Mouse (Mus musculus) cerebral cortex, adult 2 months (tissue): ENCODE results near the gene Klb.

Experiments
- WGBS: fragments of 180-500 bp; shearing (Covaris S2); methylation state at CpG from one replicate; pipeline ENCODE4 v1.1.7; 2018; 5-methylcytosine and 5-hydroxymethylcytosine counted together

Klb gene

DNA sequence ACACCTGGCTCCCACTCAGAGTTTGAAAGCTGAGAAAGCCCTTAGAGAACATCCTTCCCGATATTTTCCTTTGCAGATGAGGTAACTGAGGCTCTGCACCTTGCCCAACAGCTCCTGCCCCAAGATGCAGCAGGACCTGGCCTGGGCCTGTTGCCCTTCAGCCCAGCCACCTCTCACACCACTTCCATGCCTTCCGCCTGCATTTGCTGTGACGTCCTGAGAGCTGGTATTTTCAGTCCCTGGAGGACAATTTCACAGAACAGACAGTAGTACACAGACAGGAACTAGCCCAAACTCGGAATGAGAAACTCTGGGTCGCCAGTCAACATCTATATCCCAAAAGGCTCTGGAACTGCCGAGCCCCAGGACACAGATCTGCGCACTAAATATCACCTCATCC, 26.6 kb downstream of the Klb start:
- 85% methylated on average over 7 of the region's 7 CpGs for WGBS

GRCm38 (mm10) chr5:65385704-65386103, 37.6 kb downstream of the Klb start:
- WGBS, result 51% methylated on average over 2 of the region's 2 CpGs

DNA sequence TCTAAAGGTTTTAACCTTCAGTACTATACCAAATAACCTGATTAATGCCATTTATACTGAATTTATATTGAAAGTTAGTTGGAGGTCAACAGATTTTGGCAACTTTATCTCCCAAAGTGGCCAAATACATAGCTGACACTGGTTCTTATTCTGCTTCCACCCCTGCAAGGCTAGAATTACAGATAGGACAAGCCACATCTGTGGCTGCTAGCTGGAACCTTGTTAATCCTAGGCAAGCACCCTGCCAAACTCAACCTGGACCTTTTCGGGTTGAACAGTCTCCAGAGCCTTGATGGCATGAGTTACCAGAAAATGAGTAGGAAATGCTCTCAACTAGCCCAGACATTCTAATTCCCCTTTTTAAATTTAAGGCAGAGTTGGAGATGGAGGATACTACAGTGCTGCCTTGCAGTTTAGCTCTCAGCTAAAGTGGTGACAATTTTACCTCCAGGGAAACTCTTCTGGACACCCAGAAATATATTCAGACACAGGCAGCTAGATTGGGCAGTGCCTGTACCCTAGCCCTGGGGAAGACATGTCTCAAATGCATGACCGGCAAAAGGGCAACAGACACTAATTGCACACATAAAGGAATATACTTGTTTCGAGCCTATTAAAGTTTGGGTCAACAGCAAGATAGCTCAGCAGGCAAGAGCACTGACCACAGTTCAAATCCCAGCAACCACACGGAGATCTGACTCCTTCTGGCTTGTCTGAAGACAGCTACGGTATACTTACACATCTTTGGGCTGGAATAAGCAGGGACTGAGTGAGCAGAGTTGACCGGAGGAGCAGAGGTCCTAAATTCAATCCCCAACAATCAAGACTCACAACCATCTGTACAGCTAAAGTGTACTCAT, 39.1 kb downstream of the Klb start:
- WGBS, result 77% methylated on average over 6 of the region's 6 CpGs

- WGBS, result under 1% methylated on average over 83 of the region's 83 CpGs
Measured at GRCm38 (mm10) chr5:65390648-65391644, 42.8 kb downstream of the Klb start, which contains the start of the genes Rpl9 and Lias. Gene Rpl9, minus strand, starts transcription at chr5:65391444. Gene Lias, plus strand, starts transcription at chr5:65391497.

GRCm38 (mm10) chr5:65391753-65392152, 43.6 kb downstream of the Klb start:
- 2% methylated on average over 12 of the region's 12 CpGs for WGBS

DNA sequence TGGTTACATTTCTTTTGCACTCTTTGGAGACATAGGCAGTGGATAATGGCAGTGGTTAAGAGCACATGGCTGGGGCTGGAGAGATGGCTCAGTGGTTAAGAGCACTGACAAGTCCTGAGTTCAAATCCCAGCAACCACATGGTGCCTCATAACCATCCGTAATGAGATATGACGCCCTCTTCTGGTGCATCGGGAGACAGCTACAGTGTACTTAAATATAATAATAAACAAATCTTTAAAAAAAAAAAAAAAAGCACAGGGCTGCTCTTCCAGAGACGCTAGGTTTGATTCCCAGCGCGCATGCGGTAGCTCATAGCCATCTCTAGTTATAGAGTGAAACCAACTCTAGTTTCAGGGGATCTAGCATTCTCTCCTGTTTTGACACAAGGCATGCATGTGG, 46.3 kb downstream of the Klb start:
- WGBS, result 87% methylated on average over 7 of the region's 7 CpGs

DNA sequence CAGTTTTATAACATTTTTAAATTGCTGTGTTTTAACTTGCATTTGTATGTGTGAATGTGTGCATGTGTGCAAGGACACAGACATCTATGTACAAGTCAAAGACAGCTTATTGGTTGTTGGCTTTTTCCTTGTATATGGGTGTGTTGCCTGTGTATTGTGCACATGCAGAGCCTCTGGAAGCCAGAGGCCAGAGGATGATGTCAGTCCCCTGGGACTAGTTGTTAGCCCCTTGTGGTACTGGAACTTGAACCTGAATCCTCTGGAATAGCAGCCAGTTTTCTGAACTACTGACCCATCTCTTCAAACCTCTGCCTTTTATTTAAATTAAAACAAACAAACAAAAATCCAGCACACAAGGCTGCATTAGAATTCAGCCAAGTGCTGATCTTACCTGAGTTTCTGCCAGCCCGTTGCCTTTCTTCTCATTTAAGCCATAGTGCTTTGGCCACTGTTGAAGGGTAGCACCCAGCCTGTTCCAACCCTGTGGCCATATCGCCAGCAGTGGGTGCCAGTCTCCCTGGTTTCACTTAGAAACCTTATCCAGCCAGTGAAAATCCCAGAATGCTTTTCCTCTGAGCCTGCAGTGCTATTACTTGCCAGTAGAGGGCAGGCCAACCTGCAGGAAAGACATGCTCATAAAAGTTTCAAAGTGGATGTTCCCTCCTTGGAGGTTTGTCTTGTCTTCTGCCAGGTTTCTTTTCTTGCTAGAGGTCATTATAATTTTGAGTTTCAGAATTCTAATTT, 53.3 kb downstream of the Klb start:
- 12% methylated on average over 2 of the region's 2 CpGs for WGBS

GRCm38 (mm10) chr5:65407989-65408388, 59.9 kb downstream of the Klb start:
- 69% methylated on average over 12 of the region's 12 CpGs for whole genome bisulfite sequencing

DNA sequence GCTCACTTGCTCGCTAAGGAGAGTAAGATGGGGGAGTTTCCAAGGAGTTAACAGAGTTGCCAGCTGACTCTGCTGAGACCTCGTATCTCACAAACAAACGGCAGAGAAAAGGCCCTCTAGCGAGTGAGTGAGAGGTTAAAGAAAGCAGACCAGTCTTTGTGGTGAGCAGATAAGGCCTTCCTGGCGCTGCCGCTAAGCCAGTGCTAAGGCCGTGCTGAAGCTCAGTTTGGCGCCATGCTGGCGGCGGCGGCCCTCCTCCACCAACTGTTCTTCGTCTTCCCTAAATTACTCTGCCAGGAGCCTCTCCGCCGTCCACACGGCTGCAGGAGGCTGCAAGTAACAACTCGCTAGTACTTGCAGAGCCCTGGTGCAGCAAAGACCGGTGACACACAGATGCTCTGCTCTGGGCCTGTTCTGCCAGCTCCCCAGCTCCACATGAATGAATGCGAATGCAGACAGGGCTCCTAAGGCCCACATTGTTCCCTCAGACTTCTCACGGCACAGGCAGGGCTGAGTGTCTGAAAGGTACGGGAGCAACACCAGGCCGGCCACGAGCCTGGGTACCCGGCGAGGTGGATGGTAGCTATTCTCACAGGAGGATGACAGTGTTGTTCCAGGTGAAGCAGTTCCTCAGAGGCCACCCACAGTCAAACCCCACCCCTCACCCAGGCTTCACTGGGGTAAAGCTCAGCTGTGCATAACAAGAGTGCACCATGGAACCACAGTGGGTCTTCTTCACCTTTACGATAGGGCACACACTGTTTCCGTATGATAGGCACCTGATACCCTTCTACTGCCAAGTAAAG, 67.7 kb downstream of the Klb start:
- 45% methylated on average over 26 of the region's 26 CpGs for WGBS

DNA sequence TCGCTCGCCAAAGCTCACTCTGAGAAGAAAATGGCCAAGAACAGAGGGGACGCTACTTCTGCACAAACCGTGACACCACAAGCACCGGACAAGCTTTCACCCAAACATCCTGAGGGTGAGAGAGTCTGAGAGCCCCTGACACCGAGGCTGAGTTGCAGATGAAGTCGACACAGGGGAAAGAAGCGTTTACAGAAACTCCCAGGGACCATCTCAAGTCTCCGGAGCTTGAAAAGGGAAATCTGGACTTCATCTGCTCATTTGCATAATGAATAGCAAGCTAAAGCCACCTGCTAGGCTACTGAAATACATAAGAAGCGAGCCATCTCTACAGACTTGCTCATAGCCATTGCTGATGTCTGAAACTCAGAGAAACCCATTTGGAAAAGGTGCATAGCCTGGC, 71.0 kb downstream of the Klb start:
- WGBS, result 69% methylated on average over 10 of the region's 10 CpGs

DNA sequence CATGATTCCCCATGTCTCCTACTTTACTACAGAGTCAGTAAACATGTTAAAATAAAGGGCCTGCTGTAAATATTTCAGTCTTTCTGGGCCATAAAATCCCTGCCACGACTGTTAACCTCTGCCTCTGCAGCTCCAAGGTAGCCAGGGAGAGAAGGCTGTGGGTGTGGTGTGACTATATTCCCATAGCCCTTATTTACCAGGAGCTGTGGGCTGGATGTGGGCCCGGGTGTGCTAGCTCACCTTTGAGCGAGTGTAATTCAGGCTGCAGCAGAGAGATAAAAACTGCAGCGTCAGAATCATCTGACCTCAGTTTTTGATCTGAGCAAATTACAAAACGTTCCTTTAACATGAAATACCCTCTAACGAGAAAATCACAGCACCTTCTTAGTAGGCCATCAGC, 72.7 kb downstream of the Klb start:
- 65% methylated on average over 6 of the region's 6 CpGs for WGBS

DNA sequence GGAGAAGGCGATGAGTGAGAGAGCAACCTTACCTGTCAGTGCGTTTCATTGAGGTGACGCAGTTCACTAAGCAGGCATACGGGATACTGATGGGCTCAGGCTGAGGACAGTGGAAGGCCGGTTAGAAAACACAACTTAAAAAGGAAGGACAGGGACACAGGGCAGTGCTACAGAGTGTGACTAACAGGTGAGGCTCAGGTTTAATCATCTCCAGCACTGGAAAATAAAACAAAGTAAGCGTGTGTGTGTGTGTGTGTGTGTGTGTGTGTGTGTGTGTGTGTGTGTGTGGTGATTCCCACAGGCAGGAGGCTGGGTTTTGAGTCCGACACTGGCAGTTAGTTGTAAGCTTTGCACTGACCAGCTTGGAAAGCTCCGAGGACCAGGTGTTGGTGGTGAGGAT, 74.7 kb downstream of the Klb start:
- 97% methylated on average over 8 of the region's 8 CpGs for WGBS

- WGBS, result 88% methylated on average over 6 of the region's 6 CpGs
Measured at GRCm38 (mm10) chr5:65424215-65424614, 76.1 kb downstream of the Klb start.

GRCm38 (mm10) chr5:65425251-65425650, 77.1 kb downstream of the Klb start:
- WGBS, result 89% methylated on average over 5 of the region's 5 CpGs

GRCm38 (mm10) chr5:65428321-65428720, 80.2 kb downstream of the Klb start:
- 55% methylated on average over 4 of the region's 4 CpGs for WGBS

GRCm38 (mm10) chr5:65429441-65429840, 81.3 kb downstream of the Klb start:
- 82% methylated on average over 5 of the region's 5 CpGs for WGBS
